Mouse (Mus musculus): ENCODE results near the gene Nhlh2. TPM values are rescaled to one million over a fixed set of nuclear protein-coding genes. Genes with fewer than 3 reads are reported as not detected.

Nhlh2 gene
- total RNA-seq, 1 experiment from 2014 or later, result not detected

- no peak for ATAC-seq (replicated peaks in 1 of 2; ENCODE audit: insufficient read depth in 1 of 2, low FRiP score in 2 of 2, low TSS enrichment in 1 of 2, low read depth in 1 of 2, poor library complexity in 2 of 2, severe bottlenecking in 2 of 2)
These were observed 52.8 kb downstream of the Nhlh2 start for GRCm38 (mm10) chr3:102062671-102063010.

GRCm38 (mm10) chr3:102063273-102064120, 53.6 kb downstream of the Nhlh2 start:
- no peak for ATAC-seq (replicated peaks in 1 of 2; ENCODE audit: insufficient read depth in 1 of 2, low FRiP score in 2 of 2, low TSS enrichment in 1 of 2, low read depth in 1 of 2, poor library complexity in 2 of 2, severe bottlenecking in 2 of 2)

DNA sequence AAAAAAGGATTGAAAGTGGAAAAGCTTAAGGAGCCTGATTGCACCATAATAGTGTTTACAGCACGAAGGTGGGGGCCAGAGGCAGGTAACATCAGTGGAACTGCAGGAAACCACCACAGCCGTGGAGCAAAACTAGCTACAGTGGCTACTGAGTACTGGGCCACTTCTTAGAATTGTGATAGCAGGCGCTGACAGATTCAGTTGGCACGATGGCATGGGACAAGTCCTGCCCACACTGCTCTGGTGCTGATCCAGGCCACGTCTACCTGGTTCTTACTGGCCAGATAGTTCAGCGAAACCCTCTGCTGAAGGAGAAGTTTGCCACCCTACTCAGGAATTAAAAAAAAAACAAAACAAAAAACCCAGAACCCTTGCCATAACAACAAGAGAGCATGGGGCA, 54.7 kb downstream of the Nhlh2 start:
- no peak for ATAC-seq (replicated peaks in 1 of 2; ENCODE audit: insufficient read depth in 1 of 2, low FRiP score in 2 of 2, low TSS enrichment in 1 of 2, low read depth in 1 of 2, poor library complexity in 2 of 2, severe bottlenecking in 2 of 2)

Other genes with a start within 250 kb of the Nhlh2 start
- gene Mab21l3, start 161.1 kb upstream of the Nhlh2 start, total RNA-seq (2017), result not detected in 2 replicates
- gene Slc22a15, start 85.6 kb upstream of the Nhlh2 start, total RNA-seq (2017), result 4.3 and 6.6 TPM in 2 replicates
- not detected in 2 replicates for gene Casq2, start 76.3 kb downstream of the Nhlh2 start, total RNA-seq (2017)
- 4.6 and 6.6 TPM in 2 replicates for gene Vangl1, start 194.6 kb downstream of the Nhlh2 start, total RNA-seq (2017)

Measured in hematopoietic stem cell, adult 5-6 weeks (primary cell).